Mouse (Mus musculus): ENCODE measurements around the gene Grwd1. TPM values are rescaled to one million over a fixed set of nuclear protein-coding genes. Genes with fewer than 3 reads are reported as not detected.

Gene Grwd1
- polyA plus RNA-seq, 2 experiments = 12.8 to 23.0 TPM

DNA sequence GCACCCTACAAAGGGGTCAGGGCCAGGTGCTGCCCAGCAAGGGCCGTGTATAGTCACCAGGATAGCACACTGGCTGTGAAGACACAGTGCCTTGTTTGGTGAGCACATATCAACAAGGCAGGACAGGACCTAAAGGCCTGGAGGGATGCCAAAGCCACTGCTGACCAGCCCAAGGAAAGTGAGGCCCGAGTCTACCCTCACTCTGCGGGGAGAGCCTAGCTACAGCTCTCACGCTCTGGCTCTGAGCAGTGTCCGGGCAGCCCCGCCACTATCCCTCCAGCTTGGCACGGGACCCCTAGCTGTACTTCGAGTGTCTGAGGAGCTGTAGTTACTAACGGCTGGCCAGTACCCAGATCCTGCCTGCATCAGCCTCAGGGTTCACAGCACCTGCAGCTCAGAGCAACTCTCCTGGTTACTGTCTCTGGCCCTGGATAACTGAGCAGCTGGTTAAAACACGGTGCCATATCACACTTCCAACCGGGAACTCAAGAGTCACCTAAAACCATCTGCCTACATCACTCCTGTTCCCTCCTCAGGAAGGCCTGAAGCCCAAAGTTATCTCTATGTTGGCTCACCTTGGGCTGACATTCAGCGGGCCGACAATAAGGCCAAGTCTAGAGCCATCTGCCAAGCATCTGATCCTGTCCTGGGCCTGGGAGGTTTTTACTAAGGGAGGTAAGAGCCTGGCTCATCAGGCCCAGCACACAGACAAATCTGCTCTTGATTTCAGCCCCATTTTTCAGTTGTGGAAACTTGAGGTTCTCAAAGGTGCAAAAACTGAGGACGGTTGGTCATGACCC is 21.3 kb downstream of the Grwd1 start:
- no peak for DNase-seq (ENCODE audit: low read depth in 3 of 3, low spot score in 3 of 3)
- H3K4me1 ChIP-seq (replicated peaks; ENCODE audit: control insufficient read depth in 2 of 2, insufficient read depth in 2 of 2, low read length in 1 of 2) = 0 out of 4 replicates have a peak, but pooled peaks cover 0 to 5% of the 10 kb centered on the region in 2 experiments
- TF ChIP-seq CTCF (IDR thresholded peaks at IDR 0.05; ENCODE audit: low read depth) (no peak), EP300 (IDR thresholded peaks at IDR 0.05; ENCODE audit: low read depth) (no peak)
- H3K27me3 ChIP-seq (ENCODE audit: control insufficient read depth, insufficient read depth, low read length) = no peaks in the 10 kb centered on the region
- H3K9ac ChIP-seq (replicated peaks) = no peak overlapping the region
- no peak overlapping the region for H3K4me3 ChIP-seq (ENCODE audit: insufficient read depth in 1 of 2, low read depth in 2 of 2, low read length in 2 of 2)
- no peak overlapping the region for H3K4me2 ChIP-seq (ENCODE audit: low read depth)
- no peaks in the 10 kb centered on the region for H3K9me3 ChIP-seq (ENCODE audit: control insufficient read depth, low read length)
- ATAC-seq (ENCODE audit: insufficient read depth) = no peak
- 88% methylated on average over 14 of the region's 14 CpGs for WGBS (ENCODE audit: insufficient replicate concordance)
- H3K27ac ChIP-seq = no peak overlapping the region
- peaks cover 54% of the 10 kb centered on the region for H3K36me3 ChIP-seq (replicated peaks; ENCODE audit: control insufficient read depth, insufficient read depth, low read depth)

DNA sequence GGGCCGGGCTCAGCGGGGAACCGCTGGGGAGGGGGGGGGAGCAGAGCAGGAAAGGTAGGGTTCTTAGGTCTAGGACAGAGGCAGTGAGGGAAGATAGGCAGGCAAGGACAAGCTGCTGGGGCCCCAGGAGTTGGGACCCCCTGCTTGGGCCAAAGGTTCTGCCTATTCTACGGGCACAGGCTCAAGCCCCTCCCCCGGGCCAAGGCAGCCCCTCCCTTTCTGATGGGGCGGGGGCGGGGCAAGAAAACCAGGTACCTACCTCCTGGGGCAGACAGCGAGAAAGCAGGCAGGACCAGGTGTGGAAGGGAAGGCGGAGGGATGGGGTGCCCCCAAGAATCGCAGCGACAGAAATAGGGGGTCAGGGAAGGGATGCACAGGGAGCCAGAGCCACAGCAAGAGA is 22.3 kb downstream of the Grwd1 start:
- TF ChIP-seq CTCF (IDR thresholded peaks at IDR 0.05; ENCODE audit: low read depth) = no peak
- TF ChIP-seq EP300 (IDR thresholded peaks at IDR 0.05; ENCODE audit: low read depth) = no peak
- WGBS (ENCODE audit: insufficient replicate concordance) = 72% methylated on average over 11 of the region's 11 CpGs
- H3K27ac ChIP-seq = no peak overlapping the region
- H3K27me3 ChIP-seq (ENCODE audit: control insufficient read depth, insufficient read depth, low read length) = no peaks in the 10 kb centered on the region
- H3K9me3 ChIP-seq (ENCODE audit: control insufficient read depth, low read length) = no peaks in the 10 kb centered on the region
- 0 out of 4 replicates have a peak, but pooled peaks cover 0 to 4% of the 10 kb centered on the region in 2 experiments for H3K4me1 ChIP-seq (replicated peaks; ENCODE audit: control insufficient read depth in 2 of 2, insufficient read depth in 2 of 2, low read length in 1 of 2)
- H3K4me2 ChIP-seq (ENCODE audit: low read depth) = no peak overlapping the region
- no peak for DNase-seq (ENCODE audit: low read depth in 3 of 3, low spot score in 3 of 3)
- H3K9ac ChIP-seq (replicated peaks) = no peak overlapping the region
- ATAC-seq (ENCODE audit: insufficient read depth) = no peak
- no peak overlapping the region for H3K4me3 ChIP-seq (ENCODE audit: insufficient read depth in 1 of 2, low read depth in 2 of 2, low read length in 2 of 2)
- peaks cover 54% of the 10 kb centered on the region for H3K36me3 ChIP-seq (replicated peaks; ENCODE audit: control insufficient read depth, insufficient read depth, low read depth)

DNA sequence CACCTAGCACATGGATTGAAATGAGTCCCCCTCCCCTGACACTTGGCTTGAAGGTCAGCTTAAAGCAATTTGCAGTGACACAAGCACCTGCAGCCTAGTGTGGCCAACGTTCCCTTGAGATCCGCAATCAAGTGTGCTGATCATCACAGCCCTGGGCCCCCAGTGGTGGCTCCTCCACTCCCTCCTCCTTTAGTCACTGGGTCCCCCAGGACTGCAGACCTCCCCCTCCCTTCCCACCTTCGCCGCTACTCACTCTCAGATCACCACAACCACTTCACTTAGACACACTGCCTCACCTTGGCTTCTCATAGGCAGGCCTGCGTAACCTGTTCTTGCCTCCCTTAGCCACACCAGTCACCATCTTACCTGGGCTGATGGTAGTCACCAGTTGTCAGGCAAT is 24.8 kb downstream of the Grwd1 start:
- no peak overlapping the region for H3K4me3 ChIP-seq (ENCODE audit: insufficient read depth in 1 of 2, low read depth in 2 of 2, low read length in 2 of 2)
- WGBS (ENCODE audit: insufficient replicate concordance) = 64% methylated on average over 5 of the region's 5 CpGs
- H3K27me3 ChIP-seq (ENCODE audit: control insufficient read depth, insufficient read depth, low read length) = no peaks in the 10 kb centered on the region
- H3K9me3 ChIP-seq (ENCODE audit: control insufficient read depth, low read length) = no peaks in the 10 kb centered on the region
- ATAC-seq (ENCODE audit: insufficient read depth) (no peak), DNase-seq (ENCODE audit: low read depth in 3 of 3, low spot score in 3 of 3) (no peak)
- TF ChIP-seq CTCF (IDR thresholded peaks at IDR 0.05; ENCODE audit: low read depth) (no peak), EP300 (IDR thresholded peaks at IDR 0.05; ENCODE audit: low read depth) (no peak)
- H3K27ac ChIP-seq = no peak overlapping the region
- H3K36me3 ChIP-seq (replicated peaks; ENCODE audit: control insufficient read depth, insufficient read depth, low read depth) = peaks cover 38% of the 10 kb centered on the region
- no peak overlapping the region for H3K4me2 ChIP-seq (ENCODE audit: low read depth)
- H3K9ac ChIP-seq (replicated peaks) = no peak overlapping the region
- peaks cover 0 to 3% of the 10 kb centered on the region in 2 experiments; a peak in 3 of 4 replicates for H3K4me1 ChIP-seq (replicated peaks; ENCODE audit: control insufficient read depth in 2 of 2, insufficient read depth in 2 of 2, low read length in 1 of 2)

DNA sequence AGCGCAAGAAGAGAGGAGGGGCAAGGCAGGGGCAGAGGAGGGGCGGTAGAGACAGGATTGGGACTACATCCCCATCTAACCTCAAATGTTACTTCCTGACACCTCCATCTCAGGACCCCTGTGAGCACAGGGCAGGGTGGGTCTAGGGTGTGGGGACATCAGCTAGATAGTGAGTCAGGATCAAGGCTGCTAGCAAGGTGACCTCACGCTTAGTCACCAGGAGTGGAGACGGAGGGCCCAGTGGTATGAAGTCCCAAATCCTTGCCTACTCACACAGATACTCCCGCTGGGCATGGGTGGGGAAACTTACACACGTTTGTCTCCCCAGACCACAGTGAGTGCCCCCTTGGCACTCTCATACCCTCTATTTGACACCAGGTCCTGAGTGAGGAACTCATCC is 28.2 kb downstream of the Grwd1 start:
- WGBS (ENCODE audit: insufficient replicate concordance) = 65% methylated on average over 6 of the region's 6 CpGs
- H3K9ac ChIP-seq (replicated peaks) = no peak overlapping the region
- H3K4me1 ChIP-seq (replicated peaks; ENCODE audit: control insufficient read depth in 2 of 2, insufficient read depth in 2 of 2, low read length in 1 of 2) = peaks cover 7 to 16% of the 10 kb centered on the region in 2 experiments
- H3K9me3 ChIP-seq (ENCODE audit: control insufficient read depth, low read length) = no peaks in the 10 kb centered on the region
- ATAC-seq (ENCODE audit: insufficient read depth) (no peak), DNase-seq (ENCODE audit: low read depth in 3 of 3, low spot score in 3 of 3) (no peak)
- H3K27me3 ChIP-seq (ENCODE audit: control insufficient read depth, insufficient read depth, low read length) = peaks cover 22% of the 10 kb centered on the region
- no peak overlapping the region for H3K4me3 ChIP-seq (ENCODE audit: insufficient read depth in 1 of 2, low read depth in 2 of 2, low read length in 2 of 2)
- TF ChIP-seq EP300 (IDR thresholded peaks at IDR 0.05; ENCODE audit: low read depth) = no peak
- TF ChIP-seq CTCF (IDR thresholded peaks at IDR 0.05; ENCODE audit: low read depth) = no peak
- no peak overlapping the region for H3K4me2 ChIP-seq (ENCODE audit: low read depth)
- H3K27ac ChIP-seq = no peak overlapping the region
- H3K36me3 ChIP-seq (replicated peaks; ENCODE audit: control insufficient read depth, insufficient read depth, low read depth) = peaks cover 5% of the 10 kb centered on the region

DNA sequence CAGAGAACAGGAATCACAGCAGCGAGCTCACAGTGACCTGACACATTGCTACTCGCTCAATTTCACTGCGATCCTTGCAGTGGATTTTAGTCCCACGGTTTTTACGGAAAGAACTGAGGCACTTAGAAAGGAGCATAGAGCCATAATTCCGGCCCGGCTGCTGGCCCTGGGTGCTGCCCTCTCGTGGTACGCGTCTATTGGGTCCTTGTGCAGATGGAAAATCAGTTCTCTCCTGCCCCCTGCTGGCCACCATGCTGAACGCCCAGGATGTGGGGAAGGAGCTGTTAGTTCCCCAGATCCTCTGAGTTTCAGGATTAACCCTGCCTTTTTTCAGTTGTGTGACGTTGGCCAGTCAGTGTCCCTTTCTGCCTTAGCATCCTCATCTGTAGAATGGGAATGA is 29.4 kb downstream of the Grwd1 start:
- Histone ChIP-seq H3K4me2 (ENCODE audit: low read depth) (peak overlapping the region; percentile 60), H3K27me3 (ENCODE audit: control insufficient read depth, insufficient read depth, low read length) (peaks cover 26% of the 10 kb centered on the region), H3K9ac (replicated peaks) (no peak overlapping the region), H3K4me1 (replicated peaks; ENCODE audit: control insufficient read depth in 2 of 2, insufficient read depth in 2 of 2, low read length in 1 of 2) (peaks cover 16 to 27% of the 10 kb centered on the region in 2 experiments), H3K4me3 (ENCODE audit: insufficient read depth in 1 of 2, low read depth in 2 of 2, low read length in 2 of 2) (peak overlapping the region; percentile 4 to 7; a peak in 3 of 4 replicates), H3K27ac (no peak overlapping the region), H3K36me3 (replicated peaks; ENCODE audit: control insufficient read depth, insufficient read depth, low read depth) (no peaks in the 10 kb centered on the region), H3K9me3 (ENCODE audit: control insufficient read depth, low read length) (no peaks in the 10 kb centered on the region)
- no peak for TF ChIP-seq EP300 (IDR thresholded peaks at IDR 0.05; ENCODE audit: low read depth)
- peak; percentile 100 for TF ChIP-seq CTCF (IDR thresholded peaks at IDR 0.05; ENCODE audit: low read depth)
- peak; percentile 79 to 81 (median 79) for DNase-seq (ENCODE audit: low read depth in 3 of 3, low spot score in 3 of 3)
- 2% methylated on average over 12 of the region's 12 CpGs for WGBS (ENCODE audit: insufficient replicate concordance)
- peak; percentile 32; the same call in 1 of the 2 replicates for ATAC-seq (ENCODE audit: insufficient read depth)
